Mouse (Mus musculus): ENCODE measurements at regions not wholly inside any gene's neighbourhood (a gene's known extent, or its start where the extent isn't known, plus 50 kb on each side); places are given as distances from the start of the nearest gene placed in this dataset.

- WGBS (ENCODE audit: insufficient replicate concordance): 52% methylated on average over 11 of the region's 11 CpGs
- H3K36me3 ChIP-seq: no peaks in the 10 kb centered on the region
- no peaks in the 10 kb centered on the region for H3K4me1 ChIP-seq (replicated peaks)
- DNase-seq: no peak
- no peak overlapping the region for H3K4me3 ChIP-seq (replicated peaks)
- H3K9me3 ChIP-seq (replicated peaks): no peaks in the 10 kb centered on the region
- H3K9ac ChIP-seq: no peak overlapping the region
- H3K27me3 ChIP-seq: no peaks in the 10 kb centered on the region
- H3K4me2 ChIP-seq: no peak overlapping the region
- H3K27ac ChIP-seq: no peak overlapping the region
- ATAC-seq (ENCODE audit: low read depth): no peak
Observed at GRCm38 (mm10) chr7:136213057-136213961, 497.1 kb upstream of the Mki67 start.

- ATAC-seq (ENCODE audit: low read depth) (no peak), DNase-seq (no peak)
- H3K4me2 ChIP-seq: no peak overlapping the region
- no peak overlapping the region for H3K9ac ChIP-seq
- no peaks in the 10 kb centered on the region for H3K27me3 ChIP-seq
- no peaks in the 10 kb centered on the region for H3K9me3 ChIP-seq (replicated peaks)
- no peaks in the 10 kb centered on the region for H3K36me3 ChIP-seq
- H3K27ac ChIP-seq: no peak overlapping the region
- H3K4me3 ChIP-seq (replicated peaks): no peak overlapping the region
- no peaks in the 10 kb centered on the region for H3K4me1 ChIP-seq (replicated peaks)
- WGBS (ENCODE audit: insufficient replicate concordance): 64% methylated on average over 3 of the region's 3 CpGs
Observed at GRCm38 (mm10) chr7:136213962-136214308, 497.8 kb upstream of the Mki67 start.

- no peak overlapping the region for H3K4me2 ChIP-seq
- no peak for DNase-seq
- no peak for ATAC-seq (ENCODE audit: low read depth)
- no peak overlapping the region for H3K4me3 ChIP-seq (replicated peaks)
- no peaks in the 10 kb centered on the region for H3K9me3 ChIP-seq (replicated peaks)
- H3K27ac ChIP-seq: no peak overlapping the region
- no peak overlapping the region for H3K9ac ChIP-seq
- 57% methylated on average over 4 of the region's 4 CpGs for WGBS (ENCODE audit: insufficient replicate concordance)
- no peaks in the 10 kb centered on the region for H3K36me3 ChIP-seq
- no peaks in the 10 kb centered on the region for H3K4me1 ChIP-seq (replicated peaks)
- H3K27me3 ChIP-seq: no peaks in the 10 kb centered on the region
Observed at GRCm38 (mm10) chr7:136214415-136214814, 498.3 kb upstream of the Mki67 start.

DNA sequence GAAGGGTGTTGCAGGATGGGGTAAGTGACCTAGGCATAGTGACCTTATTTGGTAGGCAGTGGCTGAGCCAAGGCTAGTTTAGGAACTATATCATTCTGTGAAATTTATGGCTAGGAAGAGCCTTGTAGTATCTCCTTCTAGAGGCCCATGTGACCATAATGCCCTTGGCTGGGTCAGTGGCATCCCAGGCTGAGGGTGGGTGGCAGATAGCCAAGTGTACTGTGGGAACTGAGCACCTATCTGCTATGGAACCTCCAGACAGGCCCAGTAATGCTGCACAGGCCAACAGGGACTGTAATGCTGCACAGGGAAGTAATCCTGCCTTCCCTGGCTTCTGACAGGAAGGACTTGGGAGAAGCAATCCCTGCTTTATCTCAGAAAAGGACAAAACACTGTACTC is 500.6 kb upstream of the Mki67 start:
- no peak for ATAC-seq (ENCODE audit: low read depth)
- no peak for DNase-seq

DNA sequence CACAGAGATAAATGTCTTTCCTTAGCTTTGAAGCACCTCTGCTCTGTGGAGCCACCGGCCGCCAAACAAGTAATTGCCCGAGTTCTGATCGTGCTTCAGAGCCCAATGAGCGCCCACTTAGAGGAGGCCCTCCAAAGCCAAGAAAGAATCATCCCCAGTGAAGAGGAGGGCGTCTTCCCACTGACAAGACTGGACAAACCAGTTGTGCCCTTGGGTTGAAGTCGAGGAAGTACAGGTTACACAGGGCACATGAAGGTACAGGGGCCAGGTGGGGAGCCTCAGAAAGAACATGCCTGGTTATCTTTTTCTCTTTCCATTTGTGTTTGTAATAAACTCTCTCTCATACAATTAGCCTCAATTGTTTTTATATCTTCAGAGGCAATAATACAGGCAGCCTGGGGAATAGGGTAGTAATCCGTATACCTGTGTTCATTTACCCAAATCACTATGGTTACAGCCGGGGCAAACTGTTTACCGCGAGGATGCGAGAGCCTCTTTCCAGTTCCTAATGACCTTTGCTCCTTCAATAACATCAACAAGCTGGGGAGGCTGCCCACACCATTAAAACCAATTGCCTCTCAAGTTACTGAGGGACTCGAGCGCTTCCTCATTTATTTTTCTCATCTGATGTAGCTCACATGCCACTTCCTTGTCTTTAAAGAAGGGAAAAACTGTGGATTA is 503.5 kb upstream of the Mki67 start:
- Histone ChIP-seq H3K36me3 (no peaks in the 10 kb centered on the region), H3K4me3 (replicated peaks) (no peak overlapping the region), H3K9me3 (replicated peaks) (no peaks in the 10 kb centered on the region), H3K27me3 (no peaks in the 10 kb centered on the region), H3K27ac (no peak overlapping the region), H3K4me2 (no peak overlapping the region), H3K4me1 (replicated peaks) (no peaks in the 10 kb centered on the region), H3K9ac (no peak overlapping the region)
- WGBS (ENCODE audit: insufficient replicate concordance): 39% methylated on average over 14 of the region's 14 CpGs
- DNase-seq: no peak
- ATAC-seq (ENCODE audit: low read depth): no peak

More for the DNA sequence above, 500.6 kb upstream of the Mki67 start:
- H3K27me3 ChIP-seq: no peaks in the 10 kb centered on the region
- no peak overlapping the region for H3K27ac ChIP-seq
- no peaks in the 10 kb centered on the region for H3K36me3 ChIP-seq
- H3K9ac ChIP-seq: no peak overlapping the region
- no peak overlapping the region for H3K4me2 ChIP-seq
- H3K4me3 ChIP-seq (replicated peaks): no peak overlapping the region
- H3K4me1 ChIP-seq (replicated peaks): no peaks in the 10 kb centered on the region
- H3K9me3 ChIP-seq (replicated peaks): no peaks in the 10 kb centered on the region

- H3K27ac ChIP-seq: no peak overlapping the region
- DNase-seq (no peak), ATAC-seq (ENCODE audit: low read depth) (no peak)
- H3K4me2 ChIP-seq: no peak overlapping the region
- no peaks in the 10 kb centered on the region for H3K9me3 ChIP-seq (replicated peaks)
- 40% methylated on average over 5 of the region's 5 CpGs for WGBS (ENCODE audit: insufficient replicate concordance)
- no peaks in the 10 kb centered on the region for H3K36me3 ChIP-seq
- H3K4me1 ChIP-seq (replicated peaks): no peaks in the 10 kb centered on the region
- no peak overlapping the region for H3K4me3 ChIP-seq (replicated peaks)
- no peaks in the 10 kb centered on the region for H3K27me3 ChIP-seq
- no peak overlapping the region for H3K9ac ChIP-seq
Observed at GRCm38 (mm10) chr7:136220245-136221167, 504.3 kb upstream of the Mki67 start.

- no peaks in the 10 kb centered on the region for H3K36me3 ChIP-seq
- 69% methylated on average over 7 of the region's 7 CpGs for WGBS (ENCODE audit: insufficient replicate concordance)
- H3K27me3 ChIP-seq: no peaks in the 10 kb centered on the region
- H3K4me2 ChIP-seq: no peak overlapping the region
- no peak overlapping the region for H3K27ac ChIP-seq
- no peaks in the 10 kb centered on the region for H3K9me3 ChIP-seq (replicated peaks)
- no peak overlapping the region for H3K4me3 ChIP-seq (replicated peaks)
- no peak for ATAC-seq (ENCODE audit: low read depth)
- DNase-seq: no peak
- no peaks in the 10 kb centered on the region for H3K4me1 ChIP-seq (replicated peaks)
- H3K9ac ChIP-seq: no peak overlapping the region
Observed at GRCm38 (mm10) chr7:136221620-136222019, 505.5 kb upstream of the Mki67 start.

- H3K27ac ChIP-seq: no peak overlapping the region
- H3K9me3 ChIP-seq (replicated peaks): no peaks in the 10 kb centered on the region
- 61% methylated on average over 7 of the region's 7 CpGs for WGBS (ENCODE audit: insufficient replicate concordance)
- DNase-seq: no peak
- H3K4me1 ChIP-seq (replicated peaks): no peaks in the 10 kb centered on the region
- no peak overlapping the region for H3K4me2 ChIP-seq
- no peak for ATAC-seq (ENCODE audit: low read depth)
- no peak overlapping the region for H3K4me3 ChIP-seq (replicated peaks)
- H3K36me3 ChIP-seq: no peaks in the 10 kb centered on the region
- no peaks in the 10 kb centered on the region for H3K27me3 ChIP-seq
- no peak overlapping the region for H3K9ac ChIP-seq
Observed at GRCm38 (mm10) chr7:136226031-136226430, 509.9 kb upstream of the Mki67 start.

DNA sequence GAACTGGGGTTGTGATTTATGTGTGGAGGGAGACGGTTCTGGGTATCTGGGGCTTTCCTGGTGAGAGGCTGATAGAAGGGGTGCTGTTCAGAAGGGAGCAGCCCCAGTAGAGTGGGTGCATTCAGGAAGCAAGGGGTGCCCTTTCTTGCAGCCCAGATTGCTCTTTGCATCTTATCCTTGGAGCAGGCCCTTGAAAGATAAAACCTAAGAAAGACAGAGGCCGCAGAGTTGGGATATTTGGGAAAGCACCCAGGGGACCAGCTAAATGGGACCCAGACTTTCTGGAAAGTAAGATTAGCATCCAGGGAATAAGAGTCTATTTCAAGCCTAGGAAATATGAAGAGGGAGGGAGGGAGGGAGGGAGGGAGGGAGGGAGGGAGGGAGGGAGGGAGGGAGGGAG is 512.2 kb upstream of the Mki67 start:
- Histone ChIP-seq H3K9me3 (replicated peaks) (no peaks in the 10 kb centered on the region), H3K4me1 (replicated peaks) (no peaks in the 10 kb centered on the region), H3K36me3 (no peaks in the 10 kb centered on the region), H3K9ac (no peak overlapping the region), H3K4me2 (no peak overlapping the region), H3K27me3 (no peaks in the 10 kb centered on the region), H3K4me3 (replicated peaks) (no peak overlapping the region), H3K27ac (no peak overlapping the region)
- no peak for DNase-seq
- 54% methylated on average over 2 of the region's 2 CpGs for WGBS (ENCODE audit: insufficient replicate concordance)
- no peak for ATAC-seq (ENCODE audit: low read depth)

GRCm38 (mm10) chr7:136229592-136229991 is 513.4 kb upstream of the Mki67 start:
- no peak for ATAC-seq (ENCODE audit: low read depth)
- no peaks in the 10 kb centered on the region for H3K36me3 ChIP-seq
- H3K27me3 ChIP-seq: no peaks in the 10 kb centered on the region
- no peaks in the 10 kb centered on the region for H3K9me3 ChIP-seq (replicated peaks)
- no peak overlapping the region for H3K27ac ChIP-seq
- no peaks in the 10 kb centered on the region for H3K4me1 ChIP-seq (replicated peaks)
- no peak overlapping the region for H3K4me2 ChIP-seq
- 65% methylated on average over 11 of the region's 11 CpGs for WGBS (ENCODE audit: insufficient replicate concordance)
- no peak overlapping the region for H3K9ac ChIP-seq
- DNase-seq: no peak
- H3K4me3 ChIP-seq (replicated peaks): no peak overlapping the region

- no peak overlapping the region for H3K4me3 ChIP-seq (replicated peaks)
- no peak for DNase-seq
- no peak overlapping the region for H3K4me2 ChIP-seq
- no peaks in the 10 kb centered on the region for H3K9me3 ChIP-seq (replicated peaks)
- no peaks in the 10 kb centered on the region for H3K4me1 ChIP-seq (replicated peaks)
- no peaks in the 10 kb centered on the region for H3K27me3 ChIP-seq
- ATAC-seq (ENCODE audit: low read depth): no peak
- 61% methylated on average over 4 of the region's 4 CpGs for WGBS (ENCODE audit: insufficient replicate concordance)
- H3K27ac ChIP-seq: no peak overlapping the region
- H3K36me3 ChIP-seq: no peaks in the 10 kb centered on the region
- no peak overlapping the region for H3K9ac ChIP-seq
Observed at GRCm38 (mm10) chr7:136232177-136232576, 516.0 kb upstream of the Mki67 start.
